Mouse (Mus musculus): ENCODE data around the gene Bbs5. TPM values are rescaled to one million over a fixed set of nuclear protein-coding genes. Genes with fewer than 3 reads are reported as not detected.

The Bbs5 gene
- polyA plus RNA-seq (2012; rRNA removed; ENCODE audit: low replicate concordance) = 2.3 and 4.2 TPM in 2 replicates

DNA sequence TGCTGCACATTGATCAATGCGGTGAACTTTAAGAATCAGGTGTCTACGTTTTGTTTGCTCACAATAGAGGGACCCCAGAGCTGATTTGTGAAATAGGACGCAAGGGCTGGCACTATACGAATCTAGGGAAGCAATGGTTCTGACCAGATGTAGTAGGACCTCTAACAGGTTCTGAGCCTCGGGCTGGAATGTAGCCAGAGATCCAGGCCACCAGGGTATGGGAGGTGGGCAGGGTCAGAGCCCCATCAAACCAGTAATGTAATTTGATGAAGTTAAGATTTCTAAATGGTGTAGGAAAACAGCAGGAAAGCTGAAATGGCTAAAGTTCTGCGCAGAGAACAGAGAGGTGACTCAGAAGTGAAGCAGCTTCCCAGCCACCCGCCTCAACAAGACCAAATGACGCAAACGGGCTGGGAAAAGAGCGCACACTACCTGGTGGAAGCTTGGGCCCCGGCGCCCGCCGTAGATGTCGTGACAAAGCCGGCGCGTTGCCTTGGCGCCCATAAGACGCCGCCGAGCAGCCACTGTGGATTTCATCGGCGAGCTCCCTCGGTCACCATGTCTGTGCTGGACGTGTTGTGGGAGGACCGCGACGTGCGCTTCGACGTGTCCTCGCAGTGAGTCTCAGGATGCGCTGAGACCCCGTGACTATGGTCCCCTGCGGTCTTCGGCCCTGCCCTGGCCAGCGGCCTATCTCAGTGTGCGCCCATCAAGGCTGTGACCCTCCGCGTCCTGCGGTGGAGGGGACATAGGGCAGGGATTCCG lies at the start of gene Bbs5:
TSS of gene Bbs5 (plus strand) at position 446 of the 765 bp plus-strand sequence.

DNA sequence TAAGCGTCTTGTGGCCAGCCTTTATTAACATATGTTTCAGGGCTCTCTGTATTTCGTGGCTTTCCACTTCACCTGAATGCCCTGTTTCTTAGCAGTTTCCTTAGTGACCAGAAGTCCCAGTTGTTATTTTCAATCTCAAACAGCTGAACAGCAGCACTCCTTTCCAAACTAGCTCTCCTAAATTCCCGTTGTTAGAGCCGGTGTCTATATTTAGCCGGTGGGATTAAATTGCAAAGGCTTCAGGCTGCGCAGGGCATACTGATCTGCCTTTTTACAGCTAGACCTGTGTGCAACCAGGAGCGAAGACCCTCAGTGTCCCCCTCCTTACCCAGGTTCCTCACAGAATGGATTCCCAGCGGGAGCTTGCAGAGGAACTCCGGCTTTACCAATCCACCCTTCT lies 22.9 kb downstream of the Bbs5 start, which contains the start of gene Klhl41:
TSS of gene Klhl41 (plus strand) at position 268 of the 400 bp plus-strand sequence.

DNA sequence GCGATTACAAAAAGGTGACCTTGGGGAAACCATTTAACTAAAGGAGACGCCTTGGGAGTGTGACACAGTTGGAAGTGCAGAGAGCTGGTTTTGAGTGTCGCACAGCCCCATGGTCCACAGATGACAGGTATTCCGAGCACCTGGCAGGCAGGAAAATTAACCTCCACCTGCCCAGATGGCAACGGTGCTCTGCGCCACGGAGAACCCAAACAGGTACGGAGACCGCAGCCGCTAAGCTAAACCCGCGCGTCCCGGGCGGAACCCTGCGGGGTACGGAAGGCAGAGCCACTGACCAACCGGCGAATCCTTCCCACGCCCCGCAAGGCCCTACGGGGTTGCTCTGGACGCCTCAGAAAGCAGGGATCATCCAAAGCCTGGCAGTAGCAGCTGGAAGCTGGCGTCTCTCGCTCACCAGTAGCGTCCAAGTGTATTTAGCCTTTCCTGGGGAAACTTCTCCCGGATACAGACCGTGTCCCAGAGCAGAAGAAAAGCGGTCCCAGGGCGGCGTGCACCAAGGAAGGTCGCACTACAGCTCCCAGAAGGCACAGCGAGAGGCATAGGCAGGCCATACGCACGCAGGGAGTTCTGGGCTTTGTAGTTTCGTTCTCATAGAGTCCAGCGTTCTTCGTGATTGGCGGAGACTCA lies 66.1 kb downstream of the Bbs5 start, which contains the start of gene Fastkd1:
TSS of gene Fastkd1 (minus strand) at position 536 of the 645 bp plus-strand sequence.

Other genes with a start within 250 kb of the Bbs5 start
- 0.20 and 7.1 TPM in 2 replicates for gene Lrp2, start 61.1 kb upstream of the Bbs5 start, polyA plus RNA-seq (2012; rRNA removed; ENCODE audit: low replicate concordance)
- 0.04 TPM in 1 of 2 replicates, not detected in the other for gene Klhl41, start 22.9 kb downstream of the Bbs5 start, polyA plus RNA-seq (2012; rRNA removed; ENCODE audit: low replicate concordance)
- gene Fastkd1, start 66.3 kb downstream of the Bbs5 start, polyA plus RNA-seq (2012; rRNA removed; ENCODE audit: low replicate concordance) = 5.7 and 6.1 TPM in 2 replicates
- gene Ppig, start 75.4 kb downstream of the Bbs5 start, polyA plus RNA-seq (2012; rRNA removed; ENCODE audit: low replicate concordance) = 2.3 and 3.6 TPM in 2 replicates
- gene Ccdc173, start 142.4 kb downstream of the Bbs5 start, polyA plus RNA-seq (2012; rRNA removed; ENCODE audit: low replicate concordance) = 0.44 and 0.62 TPM in 2 replicates
- gene Phospho2, start 142.5 kb downstream of the Bbs5 start, polyA plus RNA-seq (2012; rRNA removed; ENCODE audit: low replicate concordance) = 26.9 and 38.1 TPM in 2 replicates
- 1.9 and 16.8 TPM in 2 replicates for gene Klhl23, start 174.8 kb downstream of the Bbs5 start, polyA plus RNA-seq (2012; rRNA removed; ENCODE audit: low replicate concordance)
- gene Ssb, start 214.4 kb downstream of the Bbs5 start, polyA plus RNA-seq (2012; rRNA removed; ENCODE audit: low replicate concordance) = 4.6 and 5.2 TPM in 2 replicates
- 3.6 and 4.9 TPM in 2 replicates for gene Mettl5, start 238.4 kb downstream of the Bbs5 start, polyA plus RNA-seq (2012; rRNA removed; ENCODE audit: low replicate concordance)